Mouse (Mus musculus): ENCODE data around the gene Fam102b.

GRCm38 (mm10) chr3:109029661-109030060, 2.3 kb upstream of the Fam102b start:
- no peak for TF ChIP-seq EP300 (optimal IDR thresholded peaks at IDR 0.05)
- no peak for TF ChIP-seq CTCF (IDR thresholded peaks at IDR 0.05; ENCODE audit: low read depth)
